Mouse (Mus musculus) left cerebral cortex, adult 9 months (tissue): ENCODE measurements around the gene Ccdc73.
"Not testable (repeated sequence)": the region's sequence is repeated elsewhere in the genome, so short reads cannot be mapped to it uniquely, and the experiment has no call there.

Experiments used
- DNase-seq, 2 experiments: peaks; one replicate each; pipeline ENCODE4 v3.0.0; 2022; ENCODE audit warnings: low spot score in 2 of 2

Ccdc73 gene

DNA sequence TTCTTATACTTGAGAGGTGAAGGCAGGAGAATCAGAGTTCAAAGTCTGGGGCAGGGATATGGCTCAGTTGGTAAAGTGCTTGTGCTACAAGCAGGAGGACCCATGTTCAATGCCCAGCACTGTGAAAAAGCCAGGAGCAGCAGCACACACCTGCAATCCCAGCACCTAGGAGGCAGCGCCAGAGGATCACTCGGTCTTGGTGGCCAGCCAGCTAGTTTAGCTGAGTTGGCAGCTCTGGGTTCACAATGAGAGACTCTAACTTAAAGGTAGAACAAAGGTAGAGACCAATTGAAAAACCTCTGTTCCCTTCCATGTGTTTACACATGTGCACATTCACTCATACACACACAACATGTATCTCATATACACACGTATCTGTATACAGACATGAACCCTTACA lies 1.5 kb downstream of the Ccdc73 start:
- DNase-seq: no peak

GRCm38 (mm10) chr2:104878794-104879193 lies 11.2 kb downstream of the Ccdc73 start:
- DNase-seq: no peak

GRCm38 (mm10) chr2:104886109-104886508 lies 18.5 kb downstream of the Ccdc73 start:
- no peak for DNase-seq

DNA sequence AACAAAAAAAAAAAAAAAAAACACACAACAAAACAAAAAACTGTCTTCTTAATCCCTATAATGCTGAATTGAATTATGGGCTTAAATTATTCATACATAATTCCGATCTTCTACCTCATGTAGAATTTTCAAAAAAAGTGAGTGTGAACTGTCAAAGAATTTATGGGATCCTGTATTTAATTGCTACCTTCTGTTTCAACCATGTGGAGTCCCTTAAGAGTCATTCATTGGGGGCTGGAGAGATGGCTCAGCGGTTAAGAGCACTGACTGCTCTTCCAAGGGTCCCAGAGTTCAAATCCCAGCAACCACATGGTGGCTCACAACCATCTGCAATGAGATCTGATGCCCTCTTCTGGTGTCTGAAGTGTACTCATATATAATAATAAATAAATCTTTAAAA lies 19.7 kb downstream of the Ccdc73 start:
- DNase-seq: not testable (repeated sequence)

DNA sequence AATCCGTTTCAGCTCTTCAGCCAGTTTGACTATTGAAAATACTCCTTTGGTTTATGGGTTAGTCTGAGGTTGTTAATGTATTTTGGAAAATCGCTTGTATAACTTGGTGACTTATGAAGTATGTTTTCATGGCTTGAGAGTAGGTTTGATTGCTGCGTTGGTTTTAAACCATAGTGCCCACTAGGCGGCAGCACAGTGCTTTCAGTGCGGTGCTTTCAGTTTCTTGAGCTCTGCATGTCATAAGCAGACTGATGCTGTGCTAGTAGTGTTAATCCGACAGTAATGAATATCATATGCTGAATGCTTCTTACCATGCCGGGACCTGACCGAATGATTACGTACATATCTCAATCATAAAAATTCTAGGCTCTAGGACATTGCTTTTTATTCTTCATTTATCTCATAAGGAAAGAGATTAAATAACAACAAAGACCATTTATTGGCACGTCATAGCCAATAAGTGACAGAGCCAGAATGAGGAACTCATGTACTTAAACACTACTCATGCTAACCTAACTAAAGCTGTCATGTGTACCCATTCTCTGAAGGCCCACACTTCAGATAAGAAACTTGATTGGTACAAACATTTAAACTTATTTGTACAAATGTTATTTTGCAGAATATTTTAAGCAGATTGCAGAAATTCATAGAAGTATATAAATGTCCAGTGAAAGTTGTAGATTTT lies 20.4 kb downstream of the Ccdc73 start:
- peak; percentile 44 to 87 for DNase-seq

DNA sequence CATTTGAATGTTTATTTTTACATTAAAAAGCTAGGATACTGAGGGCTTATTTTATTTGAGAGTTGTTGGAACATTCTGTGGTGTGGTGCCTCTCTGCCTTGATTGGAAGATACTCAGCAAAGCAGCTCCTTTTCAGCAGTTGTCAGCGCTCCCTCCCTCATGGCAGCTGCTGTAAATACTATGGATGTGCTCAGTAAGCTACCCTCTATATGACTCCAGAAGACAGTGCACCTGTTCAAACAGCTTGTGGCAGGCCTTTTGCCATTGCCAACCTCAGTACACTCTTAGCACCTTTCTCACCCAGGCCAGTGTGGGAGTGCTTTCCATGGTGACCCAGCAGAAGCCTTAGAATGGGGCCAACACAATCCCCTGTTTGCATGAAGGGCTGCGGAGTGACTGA lies 32.4 kb downstream of the Ccdc73 start:
- DNase-seq: no peak

- DNase-seq: no peak
Observed at GRCm38 (mm10) chr2:104915709-104916108, 48.1 kb downstream of the Ccdc73 start.

DNA sequence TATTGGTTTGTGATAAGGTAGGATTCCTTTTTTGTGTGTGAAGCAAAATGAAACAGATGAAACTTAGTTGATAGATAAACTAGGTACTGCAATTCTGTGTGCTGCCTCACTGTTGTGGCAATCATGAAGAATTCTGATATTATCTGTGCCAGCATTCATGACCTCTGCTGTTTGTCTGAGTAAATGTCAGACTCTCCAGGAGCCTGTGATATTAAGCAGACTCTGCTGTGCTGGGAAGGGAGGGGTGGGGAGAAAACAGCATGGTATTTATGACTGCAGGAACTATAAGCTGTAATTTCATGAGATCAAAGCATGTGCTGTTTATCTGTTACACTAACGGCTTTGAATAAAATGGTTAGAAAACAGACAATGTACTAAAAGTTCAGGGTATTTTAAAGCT lies 96.9 kb downstream of the Ccdc73 start:
- no peak for DNase-seq

- no peak for DNase-seq
Observed at GRCm38 (mm10) chr2:104981712-104982111, 114.1 kb downstream of the Ccdc73 start.

- DNase-seq: no peak
Observed at GRCm38 (mm10) chr2:104985796-104986195, 118.2 kb downstream of the Ccdc73 start.

GRCm38 (mm10) chr2:104988974-104989373 lies 121.4 kb downstream of the Ccdc73 start:
- DNase-seq: no peak

GRCm38 (mm10) chr2:104994436-104994835 lies 126.8 kb downstream of the Ccdc73 start:
- DNase-seq: no peak

DNA sequence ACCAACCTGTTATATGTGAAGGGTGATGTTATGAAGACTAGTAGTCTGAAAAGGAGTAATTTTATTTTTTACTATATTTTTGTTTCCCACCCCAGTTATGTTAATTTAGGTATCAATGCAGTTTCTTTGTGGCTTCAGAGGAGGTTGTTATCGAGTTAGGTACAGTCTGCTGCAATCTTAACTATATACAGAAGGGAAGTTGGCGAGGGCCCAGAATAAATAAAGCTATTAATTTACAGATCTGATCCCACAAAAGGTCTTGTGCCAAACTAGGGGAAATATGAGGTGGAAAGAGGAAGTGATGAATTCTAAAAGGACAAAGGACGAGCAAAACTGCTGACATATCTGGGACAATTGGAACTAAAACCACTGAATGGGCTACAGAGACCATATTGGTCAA lies 128.6 kb downstream of the Ccdc73 start:
- DNase-seq: no peak

GRCm38 (mm10) chr2:105007236-105007635 lies 139.6 kb downstream of the Ccdc73 start:
- DNase-seq: no peak

- DNase-seq: no peak
Observed at GRCm38 (mm10) chr2:105016192-105016966, 148.8 kb downstream of the Ccdc73 start.

DNA sequence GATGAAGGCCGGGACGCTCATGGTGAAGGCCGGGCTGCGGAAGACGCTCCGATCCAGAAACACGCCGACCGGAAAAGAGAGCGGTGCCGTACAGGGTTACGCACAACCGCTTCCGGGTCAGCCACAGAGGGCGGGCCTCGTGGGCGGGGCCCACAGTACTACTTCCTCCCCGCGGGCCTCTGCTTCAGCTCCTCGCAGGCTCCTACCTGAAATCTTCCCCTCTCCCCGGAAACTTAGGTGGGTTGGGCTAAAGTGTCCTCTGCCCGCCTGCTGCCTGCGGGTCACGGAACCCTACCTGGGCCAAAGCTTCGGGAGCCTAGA lies 149.3 kb downstream of the Ccdc73 start, which contains the start of gene Eif3m:
Eif3m (minus strand) TSS at position 114 of the 321 bp plus-strand sequence.
- peak; percentile 68 to 93 for DNase-seq

DNA sequence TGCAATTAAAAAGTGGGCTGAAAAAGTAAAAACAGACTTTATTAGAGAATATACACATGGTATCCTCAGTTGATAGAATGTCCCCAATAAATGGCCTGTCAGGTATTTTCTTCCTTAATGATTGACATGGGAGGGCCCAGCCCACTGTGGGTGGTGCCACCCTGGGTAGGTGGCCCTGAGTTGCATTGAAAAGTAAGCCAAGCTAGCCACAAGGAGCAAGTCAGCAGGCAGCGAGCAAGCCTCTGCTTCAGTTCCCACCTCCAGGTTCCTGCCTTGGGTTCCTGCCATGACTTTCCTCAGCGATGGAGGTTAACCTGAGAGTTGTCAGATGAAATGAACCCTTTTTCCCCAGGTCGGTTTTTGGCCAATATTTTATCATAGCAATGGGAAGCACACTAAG lies 150.2 kb downstream of the Ccdc73 start:
- DNase-seq: no peak

- DNase-seq: no peak
Observed at GRCm38 (mm10) chr2:105019457-105019856, 151.9 kb downstream of the Ccdc73 start.

GRCm38 (mm10) chr2:105021256-105021655 lies 153.7 kb downstream of the Ccdc73 start:
- DNase-seq: no peak

- no peak for DNase-seq
Observed at GRCm38 (mm10) chr2:105021836-105022235, 154.2 kb downstream of the Ccdc73 start.

- DNase-seq: no peak
Observed at GRCm38 (mm10) chr2:105023031-105023615, 155.5 kb downstream of the Ccdc73 start.

DNA sequence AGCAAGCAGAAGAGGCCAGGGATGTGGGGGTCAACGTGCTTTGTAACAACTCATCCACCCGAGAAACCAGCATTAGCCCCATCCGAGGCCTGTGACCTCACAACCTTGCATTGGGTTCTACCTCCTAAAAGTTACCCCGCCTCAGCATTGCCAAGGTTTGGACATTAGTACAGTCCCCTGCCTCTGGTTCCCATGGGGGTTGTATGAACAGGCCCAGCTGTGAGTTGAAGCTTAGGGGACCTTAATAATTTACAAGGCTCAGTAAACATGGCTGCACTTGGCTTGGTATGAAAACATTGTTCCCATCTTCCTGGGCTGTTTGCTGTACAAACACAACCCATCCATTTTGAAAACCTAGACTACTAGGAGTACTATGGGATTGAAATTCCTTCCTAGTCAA lies 156.2 kb downstream of the Ccdc73 start:
- no peak for DNase-seq

DNA sequence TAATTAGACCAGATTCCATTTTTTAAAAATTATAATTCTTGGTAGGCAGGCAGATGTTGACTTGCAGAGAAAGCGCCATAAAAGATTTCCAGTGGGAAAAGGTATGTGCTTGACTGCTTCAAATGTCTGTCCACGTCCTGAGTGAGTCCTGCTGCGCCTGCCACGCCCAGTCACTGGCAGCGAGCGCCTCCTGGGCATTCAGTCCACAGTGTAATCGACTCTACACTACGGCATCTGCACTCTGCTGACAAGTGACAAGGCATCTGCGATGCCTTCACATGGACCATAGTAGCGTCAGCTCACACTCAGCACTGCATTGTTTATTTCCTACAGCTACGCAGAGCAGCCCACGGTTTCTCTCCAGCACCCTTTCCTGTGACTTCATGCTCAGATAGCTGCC lies 158.0 kb downstream of the Ccdc73 start:
- DNase-seq: not testable (repeated sequence)
